Mouse (Mus musculus) urinary bladder, postnatal 25 days (tissue): ENCODE results near the gene Gm10318.

Experiments used
- DNase-seq: peaks from one replicate; pipeline ENCODE4 v3.0.0; 2022; ENCODE audit warnings: low spot score

The Gm10318 gene

GRCm38 (mm10) chr10:77895562-77895961 is 42.9 kb downstream of the Gm10318 start:
- no peak for DNase-seq

GRCm38 (mm10) chr10:77900126-77900525 is 47.5 kb downstream of the Gm10318 start:
- no peak for DNase-seq

- DNase-seq: no peak
Observed at GRCm38 (mm10) chr10:77900903-77901818, 48.5 kb downstream of the Gm10318 start.

GRCm38 (mm10) chr10:77901871-77902210 is 49.2 kb downstream of the Gm10318 start:
- DNase-seq: peak; percentile 9

- DNase-seq: peak; percentile 47
Observed at GRCm38 (mm10) chr10:77902211-77902893, 49.7 kb downstream of the Gm10318 start, which contains the start of gene Lrrc3. Gene Lrrc3 (minus strand): TSS chr10:77902536.

GRCm38 (mm10) chr10:77902894-77903715 is 50.4 kb downstream of the Gm10318 start:
- DNase-seq: peak; percentile 32
